In the genomic region with DNA sequence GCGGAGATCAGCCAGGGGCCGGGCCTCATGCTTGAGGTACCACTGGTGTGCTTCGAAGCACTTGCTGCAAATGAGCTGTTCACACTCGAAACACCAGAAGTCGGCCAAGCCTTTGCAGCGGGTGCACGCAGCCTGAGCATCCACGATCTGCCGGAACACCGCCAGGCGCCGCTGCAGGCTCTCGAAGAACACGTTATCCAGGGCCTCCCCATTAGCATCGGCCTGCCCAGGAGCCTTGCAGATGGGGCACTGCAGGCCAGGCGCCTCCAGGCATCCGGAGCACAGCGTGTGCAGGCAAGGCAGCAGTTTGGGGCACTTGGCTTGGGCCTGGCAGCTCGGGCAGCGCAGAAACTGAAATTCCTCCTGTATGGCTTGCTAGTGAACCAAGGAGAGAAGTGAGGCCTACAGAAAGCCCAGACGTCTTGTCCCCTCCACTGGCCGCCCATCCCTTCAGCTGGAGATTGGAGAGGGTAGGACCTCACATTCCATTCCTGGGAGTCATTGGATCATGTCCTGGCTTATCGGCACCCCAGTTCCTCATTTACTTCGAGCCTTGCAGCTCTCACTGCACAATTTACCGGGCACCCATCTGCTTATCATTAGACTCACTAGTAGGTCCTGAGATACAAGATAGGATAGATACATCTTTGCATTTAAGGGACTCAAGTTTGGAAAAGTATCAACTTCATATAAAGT, we compare ENCODE assay signal across 8 mouse cellular contexts. TPM values are rescaled to one million over a fixed set of nuclear protein-coding genes. Genes with fewer than 3 reads are reported as not detected.
DNase-seq lines count a peak whose midpoint lies in the region; ATAC-seq and TF ChIP-seq lines count a peak whose summit lies in the region.

No protein-coding gene starts in this region.

- in situ Hi-C loops in ES-E14 (cut with MboI; ENCODE audit: low sequenced_read_pairs in 2 of 2, unreplicated experiment in 2 of 2), result no loop called here

- 15% methylated on average over 25 of the region's 25 CpGs for WGBS in forebrain, embryonic 16.5 days
- WGBS in lung, adult 2 months, result 10% methylated on average over 25 of the region's 25 CpGs

- H3K9ac ChIP-seq in ES-E14 (ENCODE audit: insufficient read depth, low read depth, low read length, poor library complexity, severe bottlenecking), result peak overlapping the region; percentile 82
- peak overlapping the region; percentile 60 for H3K9ac ChIP-seq in forebrain, embryonic 16.5 days (replicated peaks; ENCODE audit: low read depth, low read length)

- ATAC-seq in forebrain, embryonic 16.5 days, result peak; percentile 89
- peak; percentile 82 for ATAC-seq in neutrophil, adult 5-6 weeks (ENCODE audit: extremely low read depth, insufficient number of reproducible peaks, low FRiP score, poor library complexity, severe bottlenecking)

- peak overlapping the region; percentile 99; the same call in 1 of the 2 replicates for H3K27ac ChIP-seq in ES-E14 (ENCODE audit: insufficient read depth, low read depth, low read length, poor library complexity, severe bottlenecking)
- no peak overlapping the region for H3K27ac ChIP-seq in forebrain, embryonic 16.5 days (ENCODE audit: low read length)
- peak overlapping the region; percentile 77 for H3K27ac ChIP-seq in layer of hippocampus, adult 2 months

- intact Hi-C loops in heart, postnatal 36 days (cut with DNase I), result loop anchor here (1.0 to 2.0 kb wide), 2 partner anchors 22 to 33 kb away; no protein-coding TSS in a partner anchor

- peak overlapping the region; percentile 47 for H3K4me2 ChIP-seq in forebrain, embryonic 16.5 days (ENCODE audit: low read length)

- H3K27me3 ChIP-seq in forebrain, embryonic 16.5 days (replicated peaks; ENCODE audit: control insufficient read depth, insufficient read depth, low read length), result no peaks in the 10 kb centered on the region

- no peak for TF ChIP-seq POLR2A in lung, adult 2 months (IDR thresholded peaks at IDR 0.05; ENCODE audit: borderline replicate concordance, extremely low read depth, low read depth, low read length)

- TF ChIP-seq CTCF in layer of hippocampus, adult 2 months (conservative IDR thresholded peaks at IDR 0.05), result peak; percentile 87
- TF ChIP-seq CTCF in lung, adult 2 months (IDR thresholded peaks at IDR 0.05; ENCODE audit: insufficient read depth, low read length), result peak; percentile 72

- H3K4me1 ChIP-seq in ES-E14 (ENCODE audit: control insufficient read depth in 2 of 2, insufficient read depth in 2 of 2, low read length in 2 of 2, poor library complexity in 1 of 2), result peaks cover 11 to 16% of the 10 kb centered on the region in 2 experiments
- peaks cover 27% of the 10 kb centered on the region for H3K4me1 ChIP-seq in forebrain, embryonic 16.5 days (replicated peaks; ENCODE audit: control insufficient read depth, insufficient read depth, low read length)
- peaks cover 15% of the 10 kb centered on the region for H3K4me1 ChIP-seq in lung, adult 2 months (ENCODE audit: control insufficient read depth, insufficient read depth, low read length)

- peaks cover 29% of the 10 kb centered on the region for H3K36me3 ChIP-seq in ES-E14 (ENCODE audit: control insufficient read depth, insufficient read depth, low read length, poor library complexity, severe bottlenecking)
- no peaks in the 10 kb centered on the region for H3K36me3 ChIP-seq in forebrain, embryonic 16.5 days (ENCODE audit: control insufficient read depth, insufficient read depth)

- peak overlapping the region; percentile 85 to 99 for H3K4me3 ChIP-seq in ES-E14 (ENCODE audit: insufficient read depth in 1 of 2, low read depth in 1 of 2, low read length in 2 of 2, poor library complexity in 1 of 2, severe bottlenecking in 1 of 2)
- H3K4me3 ChIP-seq in forebrain, embryonic 16.5 days (replicated peaks; ENCODE audit: low read length), result peak overlapping the region; percentile 20
- H3K4me3 ChIP-seq in layer of hippocampus, adult 2 months, result peak overlapping the region; percentile 45
- H3K4me3 ChIP-seq in lung, adult 2 months (replicated peaks; ENCODE audit: extremely low read depth, low read depth, low read length), result peak overlapping the region; percentile 17

- no peaks in the 10 kb centered on the region for H3K9me3 ChIP-seq in ES-E14 (ENCODE audit: control insufficient read depth, insufficient read depth, low read depth, low read length)
- no peaks in the 10 kb centered on the region for H3K9me3 ChIP-seq in forebrain, embryonic 16.5 days (ENCODE audit: control insufficient read depth, low read length)

- DNase-seq in ES-E14 (ENCODE audit: low read depth, low spot score), result no peak
- DNase-seq in cerebellum, adult 18-20 months, result peak; percentile 83 to 84
- peak; percentile 79 for DNase-seq in heart, postnatal 36 days
- peak; percentile 61 to 79 for DNase-seq in layer of hippocampus, adult 2 months (ENCODE audit: low spot score in 2 of 2)
- peak; percentile 76 for DNase-seq in lung, adult 2 months
- DNase-seq in thymus, adult 18-20 months, result peak; percentile 75 to 76

TF ChIP-seq in ES-E14, 5 proteins besides CTCF, POLR2A, EP300 and RAD21:
- TF ChIP-seq ZC3H11A (IDR thresholded peaks at IDR 0.05; ENCODE audit: borderline replicate concordance, low read depth, low read length), result peak; percentile 28; the same call in 1 of the 2 replicates
- no peak for TF ChIP-seq CHD2 (IDR thresholded peaks at IDR 0.05; ENCODE audit: low read depth, low read length)
- TF ChIP-seq ZNF384 (IDR thresholded peaks at IDR 0.05; ENCODE audit: low read depth, low read length), result no peak
- TF ChIP-seq HCFC1 (IDR thresholded peaks at IDR 0.05; ENCODE audit: borderline replicate concordance, insufficient read depth, low read length), result no peak

RNA-seq across cellular contexts. Expression of gene Pml, which starts 2.4 kb away (rescaled TPM):
- 72.6 and 112 TPM in 2 replicates for total RNA-seq in ES-E14 (2012; rRNA removed)
- polyA plus RNA-seq in forebrain, embryonic 16.5 days (2015; fragmentation: Nextera tagmentation; extraction: Ambion mirVana), result 7.4 and 8.1 TPM in 2 replicates
- total RNA-seq in heart, postnatal 36 days (2021), result 1 to 10 TPM; 8.3 to 9.5 TPM
- 10 to 100 TPM; 11.9 to 14.2 TPM for total RNA-seq in layer of hippocampus, adult 2 months (2021)
- polyA plus RNA-seq in lung, adult 2 months (2012; rRNA removed), result 24.0 and 29.6 TPM in 2 replicates
- 91.2 and 103 TPM in 2 replicates for total RNA-seq in neutrophil, adult 5-6 weeks (2017)

RNA-seq across cellular contexts. Expression of gene Stoml1, which starts 5.8 kb away (rescaled TPM):
- total RNA-seq in ES-E14 (2012; rRNA removed), result 51.7 and 95.7 TPM in 2 replicates
- polyA plus RNA-seq in forebrain, embryonic 16.5 days (2015; fragmentation: Nextera tagmentation; extraction: Ambion mirVana), result 104 and 120 TPM in 2 replicates
- total RNA-seq in heart, postnatal 36 days (2021), result 10 to 100 TPM; 10.2 to 10.4 TPM
- 10 to 100 TPM; 78.6 to 78.7 TPM for total RNA-seq in layer of hippocampus, adult 2 months (2021)
- 38.8 and 52.2 TPM in 2 replicates for polyA plus RNA-seq in lung, adult 2 months (2012; rRNA removed)
- total RNA-seq in neutrophil, adult 5-6 weeks (2017), result 32.3 and 37.6 TPM in 2 replicates

RNA-seq across cellular contexts. Expression of gene Islr2, which starts 43.1 kb away (rescaled TPM):
- total RNA-seq in ES-E14 (2012; rRNA removed), result 7.8 and 12.8 TPM in 2 replicates
- 74.4 and 88.4 TPM in 2 replicates for polyA plus RNA-seq in forebrain, embryonic 16.5 days (2015; fragmentation: Nextera tagmentation; extraction: Ambion mirVana)
- 1 to 10 TPM; 1.4 to 2.3 TPM for total RNA-seq in heart, postnatal 36 days (2021)
- total RNA-seq in layer of hippocampus, adult 2 months (2021), result 100 to 1,000 TPM; 134 to 136 TPM
- 0.11 and 0.90 TPM in 2 replicates for polyA plus RNA-seq in lung, adult 2 months (2012; rRNA removed)
- 0.86 and 1.4 TPM in 2 replicates for total RNA-seq in neutrophil, adult 5-6 weeks (2017)

RNA-seq across cellular contexts. Expression of gene Islr, which starts 43.1 kb away (rescaled TPM):
- total RNA-seq in ES-E14 (2012; rRNA removed), result 0.22 and 0.26 TPM in 2 replicates
- polyA plus RNA-seq in forebrain, embryonic 16.5 days (2015; fragmentation: Nextera tagmentation; extraction: Ambion mirVana), result 16.8 and 25.5 TPM in 2 replicates
- 10 to 100 TPM; 28.5 to 30.4 TPM for total RNA-seq in heart, postnatal 36 days (2021)
- 10 to 100 TPM; 12.8 to 14.2 TPM for total RNA-seq in layer of hippocampus, adult 2 months (2021)
- polyA plus RNA-seq in lung, adult 2 months (2012; rRNA removed), result 62.6 and 74.0 TPM in 2 replicates
- total RNA-seq in neutrophil, adult 5-6 weeks (2017), result not detected in 2 replicates

Comparison
In these comparisons a context has a peak if more than half of its experiments do, and no peak if none do; other contexts are left out.
1. H3K4me3 ChIP-seq: peak in every context shown above with its lines; median percentile 92 in ES-E14; 45 in layer of hippocampus, adult 2 months; 20 in forebrain, embryonic 16.5 days; 17 in lung, adult 2 months.